22 mouse cellular contexts compared by ENCODE assay signal in the genomic region with DNA sequence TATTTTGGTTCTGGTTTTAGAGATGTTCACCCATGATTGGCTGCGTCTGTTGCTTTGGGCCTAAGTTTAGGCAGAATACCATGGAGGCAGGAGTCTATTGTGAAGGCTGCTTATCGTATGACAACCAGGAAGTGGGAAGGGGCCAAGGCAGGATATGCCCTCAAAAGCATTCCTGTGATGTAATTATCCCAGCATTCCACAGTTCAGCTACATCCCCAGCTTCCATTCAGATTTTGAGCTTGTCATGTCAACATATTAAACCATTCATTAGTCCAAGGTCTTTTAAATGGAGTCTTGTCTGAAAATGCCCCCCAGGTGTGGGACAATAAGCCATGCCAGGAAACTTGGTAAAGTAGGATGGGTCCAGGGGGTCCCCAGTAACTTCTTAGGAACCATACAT.
DNase-seq lines count a peak whose midpoint lies in the region; ATAC-seq and TF ChIP-seq lines count a peak whose summit lies in the region.
"Had no signal": no experiment of that assay in that cellular context is flagged by ENCODE, and none has a peak within 500 bp of the region (broad histone marks: within the 10 kb centered on the region; RNA-seq: fewer than 3 reads in every experiment).

No protein-coding gene starts in this region.

- DNase-seq in forebrain, embryonic 11.5 days (ENCODE audit: low spot score), result peak; percentile 4
- DNase-seq in forebrain, embryonic 10.5 days (ENCODE audit: extremely low spot score, low spot score), result no peak
- no peak for DNase-seq in kidney, adult 11 months
- no peak for DNase-seq in spleen, adult 2 months (ENCODE audit: low read depth in 1 of 2, low spot score in 2 of 2)
- DNase-seq in spleen, postnatal 10 days (ENCODE audit: low spot score in 2 of 2), result no peak
- peak; percentile 4 for DNase-seq in stomach, postnatal 0 days (ENCODE audit: low spot score)
- no peak for DNase-seq in ovary, postnatal 10 days (ENCODE audit: low spot score)
- DNase-seq: adrenal gland, postnatal 10 days; B cell, adult 2 months; cerebellum, adult 11 months; cerebellum, adult 8-10 months; cerebellum, postnatal 14 days; embryo, embryonic 11 days; gastrocnemius, postnatal 14 days had no signal

- H3K27me3 ChIP-seq in forebrain, embryonic 11.5 days (ENCODE audit: control insufficient read depth, insufficient read depth, low read length), result no peaks in the 10 kb centered on the region
- no peaks in the 10 kb centered on the region for H3K27me3 ChIP-seq in forebrain, embryonic 10.5 days (ENCODE audit: poor library complexity, severe bottlenecking)
- no peaks in the 10 kb centered on the region for H3K27me3 ChIP-seq in kidney, embryonic 14.5 days (ENCODE audit: control insufficient read depth, insufficient read depth, low read length)
- no peaks in the 10 kb centered on the region for H3K27me3 ChIP-seq in spleen, adult 2 months (ENCODE audit: control insufficient read depth, insufficient read depth, low read length)
- H3K27me3 ChIP-seq in stomach, postnatal 0 days (ENCODE audit: control insufficient read depth, insufficient read depth, low read length), result no peaks in the 10 kb centered on the region
- H3K27me3 ChIP-seq: embryonic facial prominence, embryonic 15.5 days; forebrain, embryonic 12.5 days; hindbrain, embryonic 15.5 days had no signal

- no peak for ATAC-seq in forebrain, embryonic 11.5 days (replicated peaks; ENCODE audit: low FRiP score)
- no peak for ATAC-seq in kidney, embryonic 14.5 days (ENCODE audit: low FRiP score, low TSS enrichment)
- no peak for ATAC-seq in stomach, postnatal 0 days (ENCODE audit: low FRiP score, low TSS enrichment)
- ATAC-seq: CD4-positive, CD25-positive, alpha-beta regulatory T cell, adult 4 months; forebrain, embryonic 16.5 days had no signal

- no peaks in the 10 kb centered on the region for H3K9me3 ChIP-seq in forebrain, embryonic 11.5 days (ENCODE audit: control insufficient read depth, low read length)
- no peaks in the 10 kb centered on the region for H3K9me3 ChIP-seq in forebrain, embryonic 10.5 days
- H3K9me3 ChIP-seq in kidney, embryonic 14.5 days (ENCODE audit: control insufficient read depth, low read length), result no peaks in the 10 kb centered on the region
- no peaks in the 10 kb centered on the region for H3K9me3 ChIP-seq in stomach, postnatal 0 days (ENCODE audit: control insufficient read depth, low read length)
- H3K9me3 ChIP-seq: embryonic facial prominence, embryonic 15.5 days; forebrain, embryonic 12.5 days; hindbrain, embryonic 15.5 days had no signal

- H3K36me3 ChIP-seq in forebrain, embryonic 11.5 days (ENCODE audit: control insufficient read depth, insufficient read depth, low read length), result no peaks in the 10 kb centered on the region
- H3K36me3 ChIP-seq in forebrain, embryonic 10.5 days (replicated peaks), result no peaks in the 10 kb centered on the region
- no peaks in the 10 kb centered on the region for H3K36me3 ChIP-seq in kidney, embryonic 14.5 days (ENCODE audit: control insufficient read depth, insufficient read depth, low read length)
- no peaks in the 10 kb centered on the region for H3K36me3 ChIP-seq in spleen, adult 2 months (ENCODE audit: control insufficient read depth, insufficient read depth, low read length)
- no peaks in the 10 kb centered on the region for H3K36me3 ChIP-seq in stomach, postnatal 0 days (ENCODE audit: control insufficient read depth, insufficient read depth, low read length)
- H3K36me3 ChIP-seq: embryonic facial prominence, embryonic 15.5 days; forebrain, embryonic 12.5 days; hindbrain, embryonic 15.5 days had no signal

- TF ChIP-seq EP300 in stomach, postnatal 0 days (optimal IDR thresholded peaks at IDR 0.05), result no peak

- WGBS in forebrain, embryonic 11.5 days, result 91% methylated on average over 2 of the region's 2 CpGs
- WGBS in forebrain, embryonic 10.5 days, result 86% methylated on average over 2 of the region's 2 CpGs
- WGBS in kidney, embryonic 14.5 days, result 86% methylated on average over 2 of the region's 2 CpGs
- 68% methylated on average over 2 of the region's 2 CpGs for WGBS in spleen, adult 2 months
- 94% methylated on average over 2 of the region's 2 CpGs for whole genome bisulfite sequencing in stomach, postnatal 0 days

- no peak overlapping the region for H3K4me3 ChIP-seq in forebrain, embryonic 11.5 days (ENCODE audit: low read depth, low read length)
- H3K4me3 ChIP-seq in forebrain, embryonic 10.5 days, result no peak overlapping the region
- H3K4me3 ChIP-seq in kidney, embryonic 14.5 days (ENCODE audit: low read length), result no peak overlapping the region
- no peak overlapping the region for H3K4me3 ChIP-seq in spleen, adult 2 months (ENCODE audit: extremely low read depth, insufficient read depth, insufficient read length)
- no peak overlapping the region for H3K4me3 ChIP-seq in stomach, postnatal 0 days (ENCODE audit: low read depth, low read length)
- H3K4me3 ChIP-seq: embryonic facial prominence, embryonic 15.5 days; erythroblast, embryonic 14.5 days; forebrain, embryonic 12.5 days; hindbrain, embryonic 15.5 days had no signal

- TF ChIP-seq POLR2A in spleen, adult 2 months (IDR thresholded peaks at IDR 0.05; ENCODE audit: low read depth, low read length), result no peak

- no peak overlapping the region for H3K27ac ChIP-seq in forebrain, embryonic 11.5 days (ENCODE audit: low read depth, low read length)
- no peak overlapping the region for H3K27ac ChIP-seq in forebrain, embryonic 10.5 days
- 0 out of 2 replicates have a peak overlapping the region, but pooled peaks have one; percentile 5 for H3K27ac ChIP-seq in kidney, embryonic 14.5 days (ENCODE audit: low read depth, low read length)
- H3K27ac ChIP-seq in spleen, adult 2 months (ENCODE audit: insufficient read depth, low read length), result peak overlapping the region; percentile 84
- H3K27ac ChIP-seq in stomach, postnatal 0 days (replicated peaks), result no peak overlapping the region
- H3K27ac ChIP-seq: embryonic facial prominence, embryonic 15.5 days; forebrain, embryonic 12.5 days; hindbrain, embryonic 15.5 days had no signal

- no peak for TF ChIP-seq CTCF in spleen, adult 2 months (IDR thresholded peaks at IDR 0.05; ENCODE audit: extremely low read depth, insufficient read depth, insufficient read length, insufficient replicate concordance)
- TF ChIP-seq CTCF in stomach, postnatal 0 days (IDR thresholded peaks at IDR 0.05; ENCODE audit: low read depth), result no peak

- H3K4me2 ChIP-seq in forebrain, embryonic 11.5 days (ENCODE audit: low read depth, low read length, severe bottlenecking), result no peak overlapping the region
- no peak overlapping the region for H3K4me2 ChIP-seq in kidney, embryonic 14.5 days (replicated peaks; ENCODE audit: low read depth, low read length)
- no peak overlapping the region for H3K4me2 ChIP-seq in stomach, postnatal 0 days (replicated peaks; ENCODE audit: low read depth)
- H3K4me2 ChIP-seq: embryonic facial prominence, embryonic 15.5 days; forebrain, embryonic 12.5 days; heart, embryonic 11.5 days; hindbrain, embryonic 15.5 days had no signal

- no peak overlapping the region for H3K9ac ChIP-seq in forebrain, embryonic 11.5 days (ENCODE audit: low read length)
- no peak overlapping the region for H3K9ac ChIP-seq in kidney, embryonic 14.5 days (ENCODE audit: low read depth, low read length)
- no peak overlapping the region for H3K9ac ChIP-seq in stomach, postnatal 0 days (ENCODE audit: low read length)
- H3K9ac ChIP-seq: embryonic facial prominence, embryonic 15.5 days; forebrain, embryonic 12.5 days; hindbrain, embryonic 15.5 days had no signal

- H3K4me1 ChIP-seq in forebrain, embryonic 11.5 days (replicated peaks; ENCODE audit: control insufficient read depth, insufficient read depth, low read length), result no peaks in the 10 kb centered on the region
- peaks cover 28% of the 10 kb centered on the region for H3K4me1 ChIP-seq in forebrain, embryonic 10.5 days
- H3K4me1 ChIP-seq in kidney, embryonic 14.5 days (ENCODE audit: control insufficient read depth, insufficient read depth, low read length), result peaks cover under 1% of the 10 kb centered on the region; the same call in 1 of the 2 replicates
- H3K4me1 ChIP-seq in spleen, adult 2 months (ENCODE audit: control insufficient read depth, insufficient read depth, insufficient read length), result peaks cover 57% of the 10 kb centered on the region
- no peaks in the 10 kb centered on the region for H3K4me1 ChIP-seq in stomach, postnatal 0 days (replicated peaks; ENCODE audit: control insufficient read depth, insufficient read depth)
- H3K4me1 ChIP-seq: embryonic facial prominence, embryonic 15.5 days; hindbrain, embryonic 15.5 days had no signal

Comparison
In these comparisons a context has a peak if more than half of its experiments do, and no peak if none do; other contexts are left out.
1. DNase-seq: peak in forebrain, embryonic 11.5 days (single experiment) and stomach, postnatal 0 days (single experiment); none in forebrain, embryonic 10.5 days (single experiment), kidney, adult 11 months (single experiment), spleen, adult 2 months (0 of 2), spleen, postnatal 10 days (0 of 2) and ovary, postnatal 10 days (single experiment).
2. H3K27ac ChIP-seq: peak in kidney, embryonic 14.5 days (single experiment) and spleen, adult 2 months (single experiment); none in forebrain, embryonic 11.5 days (single experiment), forebrain, embryonic 10.5 days (single experiment) and stomach, postnatal 0 days (single experiment).